Mouse (Mus musculus) lung, postnatal 25 days (tissue): ENCODE measurements around the gene Dusp14.

ENCODE experiments used
- DNase-seq: peaks from one replicate; pipeline ENCODE4 v3.0.0; 2022; ENCODE audit warnings: low spot score

Dusp14 gene

DNA sequence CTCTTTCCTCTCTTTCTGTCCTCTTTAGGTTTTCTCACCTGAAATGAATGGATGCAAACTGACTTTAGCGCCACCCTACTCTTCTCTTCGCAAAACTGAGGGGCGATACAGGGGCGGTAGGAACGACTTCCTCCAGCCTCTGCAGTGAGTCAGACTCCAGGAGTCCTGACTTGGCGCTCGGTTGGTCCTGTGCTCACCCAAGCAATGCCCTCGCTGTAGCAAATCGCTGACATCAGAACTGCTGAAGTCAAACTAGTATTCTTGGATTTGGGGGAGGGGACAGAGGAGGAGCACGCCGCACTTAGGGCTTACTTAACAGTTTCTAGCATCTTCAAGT, at the start of gene Dusp14:
Gene Dusp14, minus strand, starts transcription at position 228 of the 337 bp plus-strand sequence.
- no peak for DNase-seq

DNA sequence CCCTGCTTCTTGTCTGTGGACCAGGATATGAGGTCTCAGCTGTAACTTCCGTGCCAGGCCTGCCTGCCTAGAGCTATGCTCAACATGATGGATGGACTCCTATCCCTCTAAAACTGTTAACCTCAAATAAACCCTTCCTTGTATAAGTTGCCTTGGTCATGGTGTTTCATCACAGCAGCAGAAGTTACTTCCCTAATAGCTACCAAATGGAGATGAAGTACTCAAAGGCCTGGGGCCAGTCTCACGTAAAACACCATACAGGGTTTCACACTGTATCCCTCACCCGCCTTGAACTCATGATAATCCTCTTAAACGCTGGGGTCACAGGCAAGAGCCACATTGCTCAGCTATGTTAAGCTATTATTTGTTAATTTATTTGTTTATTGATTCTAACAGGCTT, 48.4 kb upstream of the Dusp14 start:
- no peak for DNase-seq

DNA sequence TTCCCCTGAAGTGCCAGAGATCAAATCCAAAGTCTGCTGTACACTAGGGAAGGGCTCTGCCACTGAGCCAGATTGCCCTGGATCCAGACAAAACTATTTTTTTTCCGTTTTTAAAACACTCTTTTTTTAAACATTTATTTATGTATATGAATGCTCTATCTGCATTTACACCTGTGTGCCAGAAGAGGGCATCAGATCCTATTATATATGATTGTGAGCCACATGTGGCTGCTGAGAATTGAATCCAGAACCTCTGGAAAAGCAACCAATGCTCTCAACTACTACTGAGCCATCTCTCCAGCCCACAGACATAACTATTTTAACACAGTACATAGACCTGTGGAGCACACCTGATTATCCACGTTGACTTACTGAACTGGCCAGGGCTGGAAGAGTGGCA, 47.2 kb upstream of the Dusp14 start:
- DNase-seq: no peak

DNA sequence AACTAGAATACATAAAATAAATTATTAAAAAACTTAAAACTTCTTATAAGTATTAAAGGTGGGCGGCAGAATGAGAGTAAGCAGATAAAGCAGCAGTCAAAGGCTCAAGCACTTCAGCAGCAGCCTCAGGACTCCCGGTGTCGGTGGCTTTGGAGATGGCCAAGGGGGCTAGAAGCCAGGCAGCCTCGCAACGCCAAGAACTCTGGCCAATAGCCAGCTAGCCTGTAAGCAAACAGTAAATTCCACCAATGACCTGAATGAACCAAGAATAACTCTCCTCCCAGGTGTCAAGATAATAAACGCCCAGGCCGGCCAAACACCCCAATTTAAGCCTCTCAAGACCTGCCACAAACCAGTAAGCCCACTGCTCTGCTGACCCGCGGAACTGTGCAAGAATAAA, 46.6 kb upstream of the Dusp14 start:
- DNase-seq: no peak

DNA sequence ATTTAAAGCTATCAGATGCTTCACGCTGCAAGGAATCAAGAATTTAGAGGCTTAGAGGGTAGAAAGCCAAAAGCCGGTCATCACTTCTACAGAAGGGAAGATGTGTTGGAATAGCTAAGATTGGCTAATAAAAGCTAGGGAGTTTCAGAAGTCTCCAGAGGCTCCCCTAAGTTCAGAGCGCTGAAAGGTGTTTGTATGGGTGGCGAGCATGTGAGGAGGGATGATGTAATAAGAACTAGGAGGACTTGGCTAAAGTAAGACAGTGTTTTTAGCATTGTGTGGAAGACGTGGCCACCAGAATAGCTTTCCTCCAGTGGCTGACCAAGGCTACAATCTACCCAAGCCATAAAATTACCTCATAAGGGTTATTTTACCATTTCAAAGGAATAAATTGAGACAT, 44.6 kb upstream of the Dusp14 start:
- no peak for DNase-seq

DNA sequence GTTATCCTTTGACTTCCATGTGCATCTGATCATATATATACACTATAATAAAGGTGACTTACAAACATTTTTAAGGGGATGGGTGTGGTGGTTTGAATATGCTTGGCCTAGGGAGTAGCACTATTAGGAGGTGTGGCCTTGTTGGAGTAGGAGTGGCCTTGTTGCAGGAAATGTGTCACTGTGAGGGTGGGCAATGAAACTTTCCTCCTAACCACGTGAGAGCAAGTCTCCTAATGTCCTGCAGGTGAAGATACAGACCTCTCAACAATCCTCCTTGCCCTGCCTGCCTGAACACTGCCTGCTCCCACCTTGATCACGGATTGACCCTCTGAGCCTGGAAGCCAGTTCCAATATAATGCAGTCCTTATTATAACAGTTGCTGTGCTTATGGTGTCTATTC, 38.1 kb upstream of the Dusp14 start:
- DNase-seq: no peak

DNA sequence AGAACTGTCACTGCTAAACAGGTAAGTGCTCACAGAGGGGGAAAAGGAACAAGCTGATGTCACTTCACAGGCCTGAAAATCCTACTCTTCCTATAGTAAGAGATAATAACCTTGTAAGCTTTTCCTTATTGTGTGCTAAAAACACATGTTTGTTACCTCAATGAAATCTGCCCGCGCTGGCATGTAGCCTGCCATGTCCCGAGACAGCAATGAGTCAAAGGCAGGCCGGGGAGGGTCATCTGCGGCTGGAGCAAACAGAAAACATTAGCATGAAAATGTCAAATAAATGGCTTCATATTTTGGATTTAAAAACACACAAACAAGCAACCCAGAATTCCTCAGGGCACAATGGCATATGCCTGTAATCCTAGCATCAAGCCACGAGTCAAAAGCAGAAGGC, 35.0 kb upstream of the Dusp14 start:
- DNase-seq: no peak

DNA sequence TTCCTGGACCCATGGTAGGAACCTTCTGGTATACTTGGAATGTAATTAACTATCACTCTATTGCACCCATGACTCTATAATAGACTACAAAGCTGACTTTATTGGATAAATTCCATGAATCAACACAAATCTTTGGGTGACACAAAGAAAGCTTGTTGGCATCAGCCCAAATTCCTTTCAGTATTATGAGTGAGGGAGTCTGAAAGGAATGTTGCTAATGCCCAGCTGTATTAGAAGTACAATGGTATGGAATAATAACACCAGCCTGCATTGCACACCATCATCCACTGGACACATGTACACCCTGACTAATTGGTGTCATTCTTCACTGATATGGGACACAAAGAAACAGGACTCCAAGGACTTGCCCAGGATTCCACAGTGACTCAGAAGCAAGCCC, 32.1 kb upstream of the Dusp14 start:
- DNase-seq: no peak

DNA sequence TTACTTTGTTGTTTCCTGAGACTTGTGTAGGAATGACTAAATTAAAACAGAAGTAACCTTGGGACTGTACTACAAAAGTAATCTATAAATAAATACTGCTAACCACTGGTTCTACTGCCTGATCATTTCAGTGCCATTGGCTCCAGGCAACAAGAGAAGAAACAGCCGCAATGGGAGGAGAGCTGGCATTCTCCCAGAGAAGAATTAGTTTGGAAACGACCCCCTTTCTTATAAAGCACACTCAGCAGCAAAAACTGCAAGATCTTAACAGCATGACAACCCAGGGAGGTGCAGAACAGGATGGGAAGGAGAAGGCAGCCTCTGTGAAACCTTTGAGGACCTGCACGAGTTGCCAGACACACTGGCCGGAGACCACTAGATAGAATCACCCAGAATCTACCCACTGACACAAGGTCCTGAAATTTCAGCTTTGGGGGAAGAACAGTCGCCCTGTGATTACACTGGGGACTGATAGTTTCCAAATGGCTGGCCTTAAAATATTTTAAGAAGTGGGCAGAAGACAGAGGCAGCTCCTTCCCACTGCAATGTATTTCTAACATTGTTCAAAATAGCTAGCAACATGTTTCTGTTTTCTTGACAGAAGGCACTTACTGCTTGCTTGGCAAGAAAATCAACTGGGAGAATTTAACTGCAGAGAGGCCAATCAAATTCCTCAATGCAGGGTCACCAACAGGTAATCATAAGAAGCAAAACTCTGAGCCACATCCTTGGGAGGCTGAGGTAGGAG, 28.4 kb upstream of the Dusp14 start:
- no peak for DNase-seq

DNA sequence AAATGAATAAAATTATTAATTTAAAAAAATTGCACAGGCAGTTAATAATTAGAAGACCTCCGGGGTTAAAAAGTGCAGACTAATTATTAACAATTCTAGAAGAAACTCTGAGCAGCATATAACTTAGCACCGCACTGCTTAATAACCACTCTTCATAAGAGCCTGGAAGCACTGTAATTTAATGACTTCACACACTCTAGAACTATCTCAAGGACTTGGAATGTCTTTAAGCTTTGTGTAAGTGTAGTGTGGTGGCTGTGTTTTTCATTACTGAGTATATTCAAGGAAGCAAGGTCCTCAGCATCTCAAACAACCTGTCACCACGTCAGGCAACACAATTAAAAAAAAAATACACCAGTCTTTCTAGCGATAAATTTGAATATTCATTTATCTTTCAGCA, 26.0 kb upstream of the Dusp14 start:
- DNase-seq: no peak

DNA sequence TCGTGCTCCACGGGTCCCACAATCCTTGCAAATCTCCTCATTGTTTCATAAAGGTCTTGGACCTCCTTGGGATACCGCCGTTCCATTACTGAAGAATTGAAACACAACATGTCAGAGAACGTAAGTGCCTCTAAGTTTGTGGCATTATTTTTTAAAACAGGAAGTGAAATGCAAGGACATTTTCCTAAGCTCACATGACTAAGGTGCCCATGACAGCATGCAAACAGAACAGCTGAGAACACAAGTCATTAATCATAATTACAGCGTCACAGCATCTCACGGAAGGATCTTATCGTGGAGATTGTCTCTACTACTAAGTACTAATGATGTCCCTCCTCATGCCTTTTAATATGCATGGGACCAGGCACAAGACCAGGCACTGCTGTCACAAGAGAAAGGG, 21.5 kb upstream of the Dusp14 start:
- DNase-seq: no peak

DNA sequence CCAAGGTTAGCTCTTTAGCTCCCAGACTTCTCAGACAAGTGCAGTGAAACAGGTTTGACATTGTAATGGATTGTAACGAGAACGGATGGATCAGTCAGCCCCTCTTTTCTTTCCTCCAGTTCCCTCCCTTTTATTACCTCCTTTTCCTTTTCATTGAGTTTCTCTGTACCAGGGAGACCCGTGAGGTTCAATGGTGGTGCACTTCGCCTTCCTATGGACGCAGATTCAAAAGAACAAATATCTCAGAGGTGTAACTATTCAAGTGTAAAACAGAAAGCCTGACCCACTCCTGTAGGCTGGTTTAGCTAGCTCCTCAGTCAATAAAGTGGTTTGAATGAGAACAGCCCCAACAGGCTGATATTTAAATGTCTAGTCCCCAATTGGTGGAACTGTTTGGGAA, 12.8 kb upstream of the Dusp14 start:
- DNase-seq: no peak

DNA sequence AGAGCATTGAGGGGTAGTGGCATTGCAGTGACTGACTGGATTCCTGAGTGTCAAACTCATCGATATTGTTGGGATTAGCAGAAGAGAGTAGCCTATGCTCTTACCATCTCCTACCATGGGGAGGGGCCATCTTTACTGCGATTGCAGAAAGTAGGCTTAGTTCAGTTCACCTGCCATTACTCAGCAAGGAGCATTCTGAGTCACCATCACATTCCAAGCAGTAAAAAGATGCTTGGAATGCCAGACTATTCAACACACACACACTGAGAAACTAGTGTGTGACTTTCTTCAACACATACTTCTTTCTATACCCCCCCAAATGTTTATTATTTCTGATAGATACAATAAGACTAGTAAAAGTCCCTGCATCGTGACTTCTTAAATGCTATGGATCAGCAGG, 11.3 kb upstream of the Dusp14 start:
- no peak for DNase-seq

DNA sequence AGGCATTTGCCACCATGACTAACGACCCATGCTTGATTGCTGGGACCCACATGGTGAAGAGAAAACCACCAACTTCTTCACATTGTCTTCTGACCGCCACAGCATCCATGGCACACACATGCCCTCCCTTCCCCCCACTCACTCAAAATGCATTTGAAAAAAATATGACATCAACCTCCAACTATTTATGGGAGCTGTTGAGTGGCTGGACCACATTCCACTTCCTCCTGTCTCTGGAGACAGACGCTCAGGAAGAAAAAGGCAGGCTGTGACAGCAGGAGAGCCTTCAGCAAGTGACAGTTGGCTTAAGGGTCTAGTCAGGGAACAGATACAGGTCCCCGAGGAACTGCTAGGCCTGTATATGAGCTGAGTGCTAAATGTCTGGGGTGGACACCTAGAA, 10.8 kb upstream of the Dusp14 start:
- DNase-seq: peak; percentile 60

DNA sequence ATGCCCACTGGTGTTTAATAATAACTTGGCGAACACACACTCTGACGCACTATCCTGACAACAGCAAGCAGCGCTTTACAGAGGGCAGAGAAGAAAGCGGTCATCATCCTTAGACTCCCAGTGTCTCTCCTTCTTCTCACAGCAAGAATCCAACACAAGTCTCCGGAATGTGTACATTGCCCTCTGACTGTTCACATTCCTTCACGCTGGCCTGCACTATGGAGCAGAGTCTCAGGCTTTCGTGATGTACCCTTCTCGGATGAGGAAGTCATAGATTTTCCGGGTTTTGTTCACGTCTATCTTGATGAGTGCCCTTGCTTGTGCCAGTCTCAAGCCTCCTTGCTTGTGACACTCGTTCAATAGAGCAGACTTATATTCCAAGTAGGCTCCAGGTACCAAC, 10.3 kb upstream of the Dusp14 start:
- DNase-seq: no peak

DNA sequence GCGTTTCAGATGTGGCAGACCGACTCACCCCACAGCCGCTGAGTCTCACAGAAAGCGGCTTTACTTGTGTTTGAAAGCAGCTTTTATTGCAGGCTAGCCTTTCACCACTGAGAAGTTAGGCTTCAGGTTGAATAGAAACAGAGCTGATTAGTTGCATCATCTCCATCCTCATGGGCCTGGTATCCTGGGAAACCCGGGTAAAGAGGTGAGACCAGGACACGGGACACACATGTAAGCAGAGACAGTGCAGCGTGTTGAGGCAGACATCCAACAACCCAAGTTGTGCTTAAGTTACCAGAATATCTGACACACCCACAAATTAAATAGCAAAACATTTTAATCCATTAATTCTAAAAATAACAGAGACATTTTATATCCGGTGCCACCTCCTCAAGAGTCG, 9.5 kb upstream of the Dusp14 start:
- DNase-seq: no peak

DNA sequence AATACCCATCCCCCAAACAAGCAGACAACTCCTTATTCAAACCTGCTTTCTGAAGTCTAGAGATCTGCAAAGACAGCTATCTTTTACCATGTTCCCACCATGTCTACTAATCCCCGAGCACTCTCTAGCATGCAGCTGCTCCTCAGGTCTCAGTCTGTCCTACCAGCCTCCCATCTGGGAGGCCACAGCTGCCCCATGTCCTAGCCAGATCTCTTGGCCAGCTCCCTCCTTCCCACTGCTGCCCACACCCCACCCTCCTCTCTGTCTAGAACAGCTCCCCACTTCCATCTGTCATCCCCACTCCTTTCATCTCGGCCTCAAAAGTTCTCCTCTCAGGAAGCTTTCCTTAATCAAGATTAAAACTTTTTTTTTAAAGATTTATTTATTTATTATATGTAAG, 7.9 kb upstream of the Dusp14 start:
- no peak for DNase-seq

DNA sequence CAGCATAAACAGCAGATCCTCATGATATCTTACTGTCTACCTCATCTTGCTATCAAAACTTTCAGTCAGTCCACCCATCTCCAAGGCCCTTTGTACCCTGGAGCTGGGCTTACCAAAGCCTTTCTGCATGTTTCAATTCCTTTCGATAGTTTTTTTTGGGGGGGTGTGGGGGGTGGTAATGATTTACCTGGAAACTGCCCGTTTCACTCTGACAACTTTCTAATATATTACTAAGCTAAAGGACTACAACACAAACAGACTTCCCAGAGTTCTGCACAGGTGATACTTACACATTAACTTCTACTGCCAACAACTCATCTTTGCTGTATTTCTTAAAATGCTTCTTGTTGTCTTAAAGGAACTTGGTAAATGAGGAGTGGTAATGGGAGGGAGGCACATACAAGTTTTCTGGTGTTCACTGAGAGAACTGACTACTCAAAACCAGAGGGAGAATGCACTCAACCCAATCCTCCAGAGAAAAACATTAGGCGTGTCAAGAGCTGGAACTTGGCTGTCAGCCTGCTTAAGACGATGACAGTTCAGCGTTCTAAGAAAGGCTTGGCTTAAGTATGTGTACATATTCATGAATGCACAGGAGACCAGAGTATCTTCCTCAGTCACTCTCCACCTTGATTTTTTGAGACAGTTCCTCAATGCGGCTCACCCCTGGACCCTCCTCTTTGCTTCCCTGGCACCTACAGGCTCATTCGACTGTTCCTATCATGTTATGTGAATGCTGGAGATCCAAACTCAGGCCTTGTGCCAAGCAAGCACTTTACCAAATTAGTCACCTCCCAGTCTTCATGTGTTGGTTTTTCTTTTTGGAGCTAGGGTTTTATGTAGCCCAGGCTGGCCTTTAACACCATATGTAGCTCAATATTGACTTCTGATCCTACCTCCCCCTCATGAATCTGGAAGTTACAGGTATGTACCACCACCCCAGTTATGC, 5.0 kb upstream of the Dusp14 start:
- peak; percentile 72 for DNase-seq

DNA sequence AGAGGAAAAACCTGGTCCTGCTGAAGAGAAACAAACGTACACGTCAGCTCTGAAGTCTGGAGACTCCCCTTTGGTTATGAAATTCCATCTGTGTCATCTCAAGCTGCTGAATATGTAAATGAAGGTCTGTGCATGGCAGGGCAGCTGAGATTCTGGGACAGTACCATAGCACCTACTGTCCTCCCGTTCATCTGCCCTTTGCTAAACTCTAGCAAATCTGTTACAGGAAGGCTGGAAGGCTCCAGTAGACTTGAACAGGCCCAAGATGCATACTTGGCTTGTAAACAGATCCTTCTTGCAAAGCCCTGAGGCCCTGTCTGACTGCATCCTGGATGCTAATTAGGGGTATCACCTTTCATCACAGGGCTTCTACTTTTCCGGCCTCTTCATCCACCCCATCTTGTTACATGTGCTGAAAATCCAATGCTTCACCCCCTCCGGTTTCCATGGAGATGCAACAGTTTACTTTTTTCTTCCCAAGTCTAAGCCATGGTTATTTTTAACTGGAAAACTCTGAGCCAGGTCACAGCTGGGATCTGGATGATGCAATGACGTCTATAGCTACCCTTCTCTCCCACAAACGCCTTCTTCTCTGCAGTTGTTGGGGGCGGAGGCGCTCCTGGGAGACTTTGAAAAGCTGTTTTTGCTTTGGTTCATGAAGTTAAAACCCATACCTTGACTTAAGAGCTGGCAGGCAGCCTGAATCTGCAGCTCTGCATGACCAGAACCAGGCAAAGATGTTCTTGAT, 4.0 kb upstream of the Dusp14 start:
- peak; percentile 44 for DNase-seq

DNA sequence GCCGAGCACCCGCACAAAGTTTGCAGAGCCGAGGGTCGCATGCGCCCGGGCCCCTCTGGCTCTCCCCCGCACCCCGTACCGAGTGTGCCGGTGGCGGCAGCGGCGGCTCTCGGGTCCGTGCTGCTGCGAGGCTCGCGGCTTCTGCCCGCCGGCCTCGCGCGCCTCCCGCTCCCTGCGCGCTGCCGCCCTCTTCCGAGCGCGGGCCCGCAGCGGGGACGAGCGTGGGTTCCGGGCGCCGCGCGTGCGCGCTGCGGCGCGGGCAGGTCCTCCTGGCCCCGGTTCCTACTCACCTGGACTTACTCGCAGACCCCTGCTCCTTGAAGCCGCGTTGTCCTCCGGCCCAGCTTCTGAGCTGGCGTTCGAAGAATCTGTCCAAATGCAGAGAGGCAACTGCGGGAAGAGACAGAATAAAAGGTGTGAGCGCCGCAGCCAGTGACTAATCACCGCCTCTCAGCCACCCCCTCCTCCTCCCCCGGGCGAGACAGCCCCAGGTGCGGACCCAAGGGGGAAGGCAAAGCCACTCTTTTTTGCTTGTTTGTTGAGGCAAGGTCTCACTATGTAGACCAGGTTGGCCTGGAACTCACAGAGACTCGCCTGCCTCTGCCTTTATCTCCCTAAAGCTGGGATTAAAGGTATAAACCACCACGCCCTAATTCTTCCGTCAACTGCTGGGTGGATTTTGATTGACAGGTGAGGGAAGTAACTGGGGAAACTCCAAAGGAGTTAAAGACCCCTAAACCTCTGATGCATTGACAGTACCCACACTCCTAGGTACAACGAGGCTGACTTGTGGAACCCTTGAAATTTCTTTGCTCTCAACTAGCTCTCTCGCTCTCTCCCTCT, 649 bp downstream of the Dusp14 start:
- DNase-seq: peak; percentile 42

DNA sequence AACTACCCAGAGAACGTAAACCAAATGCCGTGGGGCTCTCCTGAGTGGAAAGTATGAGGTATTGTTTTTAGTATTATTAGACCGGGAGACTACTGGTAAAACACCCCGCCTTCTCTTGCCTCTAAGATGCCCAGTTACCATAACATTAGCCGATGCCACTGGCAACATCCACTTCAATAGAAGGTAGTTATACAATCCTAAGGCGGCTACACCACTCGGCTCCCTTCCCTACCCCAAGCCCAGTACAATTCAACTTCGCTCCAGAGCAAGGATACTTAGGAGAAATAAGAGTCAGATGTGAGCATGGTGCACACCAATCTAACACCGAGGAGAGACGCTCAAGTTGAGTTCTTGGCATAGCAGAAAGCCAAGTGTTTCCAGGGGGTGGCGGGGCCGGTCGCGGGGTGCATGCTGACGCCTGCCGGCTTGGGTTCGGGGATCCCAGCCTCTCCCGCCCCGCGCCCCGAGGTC, 1.3 kb downstream of the Dusp14 start:
- peak; percentile 59 for DNase-seq
